Mouse (Mus musculus) CH12.LX (cell line): ENCODE measurements around the gene Gm4894. TPM values are rescaled to one million over a fixed set of nuclear protein-coding genes. Genes with fewer than 3 reads are reported as not detected.

Experiments used
- DNase-seq: peaks from one replicate; pipeline ENCODE4 v3.0.0-alpha.2; 2013; ENCODE audit errors: extremely low read depth
- H3K27ac ChIP-seq: 2 replicates; pipeline ENCODE4 v1.5.1; 2012; ENCODE audit warnings: low read depth, mild to moderate bottlenecking, control low read depth, moderate library complexity; ENCODE audit not compliant: insufficient read depth
- H3K27me3 ChIP-seq: replicated peaks from 2 replicates; pipeline ENCODE3; 2012; ENCODE audit warnings: inconsistent platforms
- H3K36me3 ChIP-seq, 2 experiments: replicated peaks in 1 of 2; 2 replicates each; pipeline versions ENCODE3 to v1.6.1; 2012; ENCODE audit warnings: inconsistent platforms in 1 of 2, low read length in 1 of 2, mild to moderate bottlenecking in 1 of 2, mixed read lengths in 1 of 2, moderate library complexity in 1 of 2; ENCODE audit not compliant: control insufficient read depth in 1 of 2, insufficient read depth in 1 of 2
- H3K4me1 ChIP-seq, 2 experiments: 2 replicates each; pipeline ENCODE4 v1.6.1; 2012; ENCODE audit warnings: inconsistent platforms in 1 of 2, moderate library complexity in 1 of 2; ENCODE audit not compliant: insufficient read depth in 2 of 2, control insufficient read depth in 1 of 2
- H3K4me2 ChIP-seq: 2 replicates; pipeline ENCODE4 v1.6.1; 2012; ENCODE audit warnings: low read depth, mild to moderate bottlenecking, control low read depth; ENCODE audit not compliant: poor library complexity, insufficient read depth, severe bottlenecking
- H3K4me3 ChIP-seq, 3 experiments: fragments of 150-350 bp in 1 of 3; sonication (generic) in 1 of 3; replicated peaks in 1 of 3; 2 replicates each; pipeline versions ENCODE3 to v1.5.1; 2011 to 2012; ENCODE audit warnings: low read depth in 2 of 3, low read length in 2 of 3, mild to moderate bottlenecking in 2 of 3, moderate library complexity in 2 of 3, control low read depth in 1 of 3, improper control_type of control experiment in 1 of 3, inconsistent platforms in 1 of 3, mixed read lengths in 1 of 3; ENCODE audit not compliant: poor library complexity in 1 of 3
- H3K79me2 ChIP-seq: replicated peaks from 2 replicates; pipeline ENCODE4 v1.6.1; 2012; ENCODE audit warnings: mild to moderate bottlenecking, moderate library complexity; ENCODE audit not compliant: control insufficient read depth, poor library complexity, insufficient read depth, severe bottlenecking; ENCODE audit errors: extremely low read depth
- H3K9ac ChIP-seq: 2 replicates; pipeline ENCODE4 v1.6.1; 2012; ENCODE audit warnings: low read depth, mild to moderate bottlenecking, control low read depth, moderate library complexity; ENCODE audit not compliant: insufficient read depth
- H3K9me3 ChIP-seq: replicated peaks from 2 replicates; pipeline ENCODE3; 2012; ENCODE audit warnings: low read length, inconsistent platforms, mixed read lengths
- CTCF ChIP-seq, 2 experiments: IDR thresholded peaks in 1 of 2; conservative IDR thresholded peaks in 1 of 2; 2 replicates each; pipeline ENCODE4 v1.5.1; 2011 to 2012; ENCODE audit warnings: low read depth in 2 of 2, low read length in 2 of 2, improper control_type of control experiment in 1 of 2, inconsistent platforms in 1 of 2, mild to moderate bottlenecking in 1 of 2, moderate library complexity in 1 of 2
- E2F4 ChIP-seq: IDR thresholded peaks from 2 replicates; pipeline ENCODE4 v1.6.1; 2011; ENCODE audit warnings: low read depth, low read length, improper control_type of control experiment; ENCODE audit not compliant: insufficient replicate concordance
- ELF1 ChIP-seq: IDR thresholded peaks from 2 replicates; pipeline ENCODE4 v1.6.1; 2014; ENCODE audit warnings: low read depth, mild to moderate bottlenecking, inconsistent platforms, low read length, improper control_type of control experiment
- EP300 ChIP-seq: IDR thresholded peaks from 2 replicates; pipeline ENCODE4 v1.6.1; 2011; ENCODE audit warnings: low read length, improper control_type of control experiment
- ETS1 ChIP-seq: conservative IDR thresholded peaks from 2 replicates; pipeline ENCODE4 v1.6.1; 2012; ENCODE audit warnings: low read depth, mild to moderate bottlenecking, inconsistent platforms, low read length, improper control_type of control experiment, moderate library complexity
- HCFC1 ChIP-seq: IDR thresholded peaks from 2 replicates; pipeline ENCODE4 v1.6.1; 2012; ENCODE audit warnings: low read depth, mild to moderate bottlenecking, inconsistent platforms, low read length, improper control_type of control experiment
- IRF4 ChIP-seq: IDR thresholded peaks from 2 replicates; pipeline ENCODE4 v1.6.1; 2014; ENCODE audit warnings: low read depth, mild to moderate bottlenecking, inconsistent platforms, low read length, improper control_type of control experiment
- KAT2A ChIP-seq: IDR thresholded peaks from 2 replicates; pipeline ENCODE4 v1.6.1; 2012; ENCODE audit warnings: low read length, improper control_type of control experiment, inconsistent platforms; ENCODE audit not compliant: insufficient replicate concordance
- MAFK ChIP-seq: IDR thresholded peaks from 2 replicates; pipeline ENCODE4 v1.6.1; 2011; ENCODE audit warnings: low read length, improper control_type of control experiment; ENCODE audit not compliant: insufficient replicate concordance
- MAX ChIP-seq: IDR thresholded peaks from 2 replicates; pipeline ENCODE4 v1.6.1; 2011; ENCODE audit warnings: low read length, improper control_type of control experiment
- MAZ ChIP-seq: IDR thresholded peaks from 2 replicates; pipeline ENCODE4 v1.6.1; 2012; ENCODE audit warnings: low read depth, mild to moderate bottlenecking, inconsistent platforms, low read length, improper control_type of control experiment, moderate library complexity
- MEF2A ChIP-seq: IDR thresholded peaks from 2 replicates; pipeline ENCODE4 v1.6.1; 2014; ENCODE audit warnings: low read depth, mild to moderate bottlenecking, inconsistent platforms, low read length, improper control_type of control experiment, borderline replicate concordance
- MYC ChIP-seq: IDR thresholded peaks from 2 replicates; pipeline ENCODE4 v1.6.1; 2011; ENCODE audit warnings: low read depth, mild to moderate bottlenecking, improper control_type of control experiment, low read length
- NELFE ChIP-seq: IDR thresholded peaks from 2 replicates; pipeline ENCODE4 v1.6.1; 2011; ENCODE audit warnings: low read depth, low read length, improper control_type of control experiment
- NRF1 ChIP-seq: IDR thresholded peaks from 2 replicates; pipeline ENCODE4 v1.6.1; 2014; ENCODE audit warnings: low read depth, mild to moderate bottlenecking, inconsistent platforms, low read length, improper control_type of control experiment, moderate library complexity
- SMC3 ChIP-seq: IDR thresholded peaks from 2 replicates; pipeline ENCODE4 v1.6.1; 2011; ENCODE audit warnings: low read depth, low read length, improper control_type of control experiment
- TBP ChIP-seq: conservative IDR thresholded peaks from 2 replicates; pipeline ENCODE4 v1.6.1; 2011; ENCODE audit warnings: low read depth, low read length, improper control_type of control experiment
- UBTF ChIP-seq: IDR thresholded peaks from 2 replicates; pipeline ENCODE4 v1.6.1; 2012; ENCODE audit warnings: low read depth, mild to moderate bottlenecking, inconsistent platforms, low read length, improper control_type of control experiment, moderate library complexity
- USF1 ChIP-seq: IDR thresholded peaks from 2 replicates; pipeline ENCODE4 v1.6.1; 2014; ENCODE audit warnings: low read depth, mild to moderate bottlenecking, inconsistent platforms, low read length, improper control_type of control experiment
- USF2 ChIP-seq: conservative IDR thresholded peaks from 2 replicates; pipeline ENCODE4 v1.6.1; 2011; ENCODE audit warnings: low read depth, low read length, improper control_type of control experiment
- ZC3H11A ChIP-seq: IDR thresholded peaks from 2 replicates; pipeline ENCODE4 v1.6.1; 2012; ENCODE audit warnings: low read depth, mild to moderate bottlenecking, inconsistent platforms, low read length, improper control_type of control experiment
- ZNF384 ChIP-seq: IDR thresholded peaks from 2 replicates; pipeline ENCODE4 v1.6.1; 2012; ENCODE audit warnings: low read depth, low read length, improper control_type of control experiment, inconsistent platforms
- dilution Hi-C: fragments of 300-500 bp; cut with MboI; formaldehyde crosslinking; loops from 2 replicates; pipeline ENCODE4 v1.14.3; 2020; ENCODE audit warnings: low sequenced_read_pairs; ENCODE audit not compliant: extremely low pct_unique_long_range_greater_than_20kb, extremely low pct_ligation_motif_present
- in situ Hi-C: fragments of 300-500 bp; cut with MboI; formaldehyde crosslinking; loops from 3 replicates; pipeline ENCODE4 v1.14.3; 2019; ENCODE audit warnings: low sequenced_read_pairs, low pct_ligation_motif_present, low pct_unique_long_range_greater_than_20kb, mixed read lengths
- polyA plus RNA-seq: library from polyadenylated mRNA; unstranded; fragments of >175 nt; gene quantifications from 2 replicates; pipeline ENCODE4 v1.2.1, GENCODE M21; 2012; ENCODE audit warnings: low read depth; ENCODE audit not compliant: insufficient read length
- total RNA-seq, 2 experiments: library from RNA; depleted of rRNA; stranded (reverse); fragments of 300-350 nt in 1 of 2; fragments of >200 nt in 1 of 2; gene quantifications; 2 replicates each; pipeline ENCODE4 v1.2.3; 2012 to 2014

Gene Gm4894
- total RNA-seq (2012; rRNA removed) (not detected in 2 replicates), total RNA-seq (2014; rRNA removed) (not detected in 2 replicates), polyA plus RNA-seq (not detected in 2 replicates)

- Histone ChIP-seq H3K27me3 (peaks cover 9% of the 10 kb centered on the region), H3K36me3 (no peaks in the 10 kb centered on the region), H3K4me2 (no peak within 1 kb of the TSS), H3K79me2 (no peaks in the 10 kb centered on the region), H3K4me3 (no peak within 1 kb of the TSS), H3K9ac (no peak within 1 kb of the TSS), H3K9me3 (peaks cover 2% of the 10 kb centered on the region), H3K4me1 (no peaks in the 10 kb centered on the region), H3K27ac (no peak within 1 kb of the TSS)
- dilution Hi-C loops = no loop called here
- in situ Hi-C loops = no loop called here
- TF ChIP-seq MYC = no peak
- no peak for TF ChIP-seq USF2
- no peak for TF ChIP-seq MAX
- TF ChIP-seq CTCF (conservative IDR thresholded peaks at IDR 0.05 in 1 of 2, IDR thresholded peaks at IDR 0.05 in 1 of 2; ENCODE audit: low read depth in 2 of 2, low read length in 2 of 2) = no peak
- no peak for TF ChIP-seq NELFE
- no peak for TF ChIP-seq ZC3H11A
- no peak for TF ChIP-seq MEF2A
- TF ChIP-seq ELF1 = no peak
- TF ChIP-seq EP300 = no peak
- TF ChIP-seq IRF4 = no peak
- no peak for TF ChIP-seq E2F4
- no peak for TF ChIP-seq TBP
- no peak for TF ChIP-seq SMC3
- no peak for TF ChIP-seq MAFK
- TF ChIP-seq KAT2A = no peak
- TF ChIP-seq UBTF = no peak
- TF ChIP-seq NRF1 = no peak
- no peak for DNase-seq
Observed at GRCm38 (mm10) chr9:49250231-49250630, at the start of gene Gm4894. Gene Gm4894, plus strand, starts transcription at chr9:49250531.

DNA sequence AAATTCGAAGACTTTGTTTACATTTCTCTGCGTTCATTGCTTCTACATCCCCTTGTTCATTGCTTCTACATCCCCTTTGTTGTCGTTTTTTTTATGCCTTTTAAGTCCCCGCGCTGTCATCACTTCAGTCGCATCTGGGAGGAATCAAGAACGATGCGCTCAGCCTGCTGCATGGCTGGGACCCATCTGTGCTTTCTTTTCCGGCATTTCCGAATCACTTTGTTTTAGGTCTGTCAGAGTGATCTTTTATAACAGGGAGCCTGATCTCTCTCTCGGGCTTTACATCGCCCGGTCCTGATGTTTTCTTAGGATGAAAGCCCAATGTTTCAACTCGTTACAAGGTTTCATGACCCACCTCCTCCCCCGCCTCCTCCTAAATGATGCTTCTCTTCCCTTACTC lies 44.0 kb upstream of the Gm4894 start:
- TF ChIP-seq MAZ (no peak), ZC3H11A (no peak), ZNF384 (no peak), USF1 (no peak), HCFC1 (no peak), E2F4 (no peak), ETS1 (no peak), MEF2A (no peak)
- TF ChIP-seq, all 38 proteins: peak for 0
- H3K27me3 ChIP-seq = peaks cover 8% of the 10 kb centered on the region
- no peak overlapping the region for H3K4me3 ChIP-seq
- no peak overlapping the region for H3K4me2 ChIP-seq
- no peak overlapping the region for H3K27ac ChIP-seq
- H3K9me3 ChIP-seq = no peaks in the 10 kb centered on the region
- H3K9ac ChIP-seq = no peak overlapping the region
- H3K36me3 ChIP-seq = no peaks in the 10 kb centered on the region
- in situ Hi-C loops (no loop called here), dilution Hi-C loops (no loop called here)
- no peaks in the 10 kb centered on the region for H3K79me2 ChIP-seq
- H3K4me1 ChIP-seq = no peaks in the 10 kb centered on the region
- DNase-seq = no peak
